Mouse (Mus musculus) spleen, adult 12 weeks (tissue): Measurements from ENCODE around the gene Fpgs.

ENCODE experiments used
- DNase-seq: peaks from one replicate; pipeline ENCODE4 v3.0.0; 2022; ENCODE audit warnings: low spot score

The Fpgs gene

DNA sequence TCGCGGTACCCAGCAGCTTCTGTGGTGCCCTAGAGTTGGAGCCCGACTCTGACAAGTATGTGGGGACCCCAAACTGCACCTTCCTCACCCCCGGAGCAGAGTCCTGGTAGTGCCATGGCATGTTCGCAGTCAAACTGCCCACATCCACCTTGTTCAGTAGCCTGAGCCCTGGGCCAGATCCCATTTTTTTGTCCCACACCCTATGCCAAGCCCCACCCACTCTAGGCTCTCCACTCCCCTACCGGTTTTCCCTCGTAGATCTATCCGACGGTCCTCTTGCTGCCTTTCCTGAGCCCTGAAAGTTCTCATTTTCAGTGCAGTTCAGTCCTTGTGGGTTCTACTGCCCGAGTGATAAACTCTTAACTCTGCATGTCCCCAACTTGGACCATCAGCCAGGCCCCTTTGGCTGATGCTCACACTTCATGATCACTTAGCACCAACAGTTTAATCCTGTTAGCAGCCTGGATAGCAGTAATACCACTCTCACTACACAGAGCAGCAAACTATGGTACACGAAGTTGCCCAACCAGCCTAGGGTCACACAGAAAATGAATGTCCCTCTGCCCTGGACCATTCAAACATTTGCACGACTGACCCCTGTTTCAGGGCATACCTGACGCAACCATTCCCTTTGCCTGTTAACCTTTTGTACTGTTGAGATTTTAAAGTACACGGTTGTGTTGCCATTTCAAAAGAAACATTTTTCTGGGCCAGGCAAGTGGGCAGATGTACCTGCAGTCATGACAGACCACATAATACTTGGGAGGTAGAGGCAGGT, 2.8 kb downstream of the Fpgs start:
- no peak for DNase-seq

DNA sequence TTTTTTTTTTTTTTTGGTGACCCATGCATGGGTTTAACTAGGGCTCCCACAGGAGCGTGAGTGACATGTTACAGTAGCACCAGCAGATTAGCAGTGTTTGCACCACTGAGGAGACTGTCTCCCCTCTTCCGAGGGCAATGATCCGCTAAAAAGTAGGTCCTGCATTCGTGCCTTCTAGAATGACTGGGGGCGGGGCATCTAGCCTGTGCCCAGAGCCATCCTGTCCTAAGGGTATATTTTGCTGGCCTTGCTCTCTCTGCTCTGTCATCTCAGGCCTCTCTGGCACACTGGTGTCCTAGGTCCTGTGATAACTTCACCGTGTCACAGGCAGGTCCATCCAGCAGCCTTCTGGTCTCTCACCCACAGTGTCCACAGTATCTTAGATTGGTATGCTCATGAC, 4.3 kb downstream of the Fpgs start:
- no peak for DNase-seq

DNA sequence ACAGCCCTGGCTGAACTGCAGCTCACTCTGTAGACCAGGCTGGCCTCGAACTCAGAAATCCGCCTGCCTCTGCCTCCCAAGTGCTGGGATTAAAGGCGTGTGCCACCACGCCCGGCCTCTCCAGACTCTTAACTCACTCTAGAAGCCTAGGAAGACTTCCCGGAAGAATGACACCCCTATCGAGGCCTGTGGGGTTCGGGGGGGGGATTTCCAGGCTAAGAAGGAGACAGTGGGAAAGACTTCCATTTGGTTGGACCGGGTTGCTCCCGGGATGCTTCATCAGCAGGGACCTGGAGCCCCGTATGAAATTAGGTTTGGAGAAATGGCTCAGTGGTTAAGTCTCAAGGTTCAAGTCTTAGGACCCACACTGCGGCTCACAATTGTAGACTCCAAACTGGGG, 9.3 kb downstream of the Fpgs start:
- no peak for DNase-seq

DNA sequence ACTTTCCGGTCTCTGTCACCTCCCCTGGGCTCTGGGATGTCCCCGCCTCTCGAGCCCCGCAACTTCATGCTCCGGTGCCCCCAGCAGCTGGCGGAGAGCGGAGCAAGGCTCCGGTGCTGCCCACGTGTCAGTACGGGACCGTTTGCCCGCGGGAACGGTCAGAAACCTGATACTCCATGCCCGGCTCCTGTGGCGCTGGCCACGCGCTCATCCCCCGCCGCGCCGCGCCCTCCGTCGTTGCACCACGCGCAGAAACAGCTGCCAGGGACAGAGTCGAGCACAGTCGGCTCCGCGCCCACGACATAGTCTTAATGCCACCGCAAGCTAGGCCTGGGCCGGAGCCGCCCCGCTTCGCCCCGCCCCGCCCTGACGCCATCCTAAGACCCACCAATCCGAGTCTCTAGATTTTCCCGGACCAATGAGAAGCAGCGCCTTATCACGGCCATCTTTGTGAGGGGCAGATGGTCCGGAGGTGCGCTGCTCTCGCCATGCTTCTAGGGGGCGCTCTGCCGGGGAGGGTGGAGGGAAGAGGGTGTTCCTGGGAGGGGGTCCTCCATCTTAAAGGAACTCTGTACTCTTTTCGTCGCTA, 10.0 kb downstream of the Fpgs start:
- DNase-seq = peak; percentile 81

DNA sequence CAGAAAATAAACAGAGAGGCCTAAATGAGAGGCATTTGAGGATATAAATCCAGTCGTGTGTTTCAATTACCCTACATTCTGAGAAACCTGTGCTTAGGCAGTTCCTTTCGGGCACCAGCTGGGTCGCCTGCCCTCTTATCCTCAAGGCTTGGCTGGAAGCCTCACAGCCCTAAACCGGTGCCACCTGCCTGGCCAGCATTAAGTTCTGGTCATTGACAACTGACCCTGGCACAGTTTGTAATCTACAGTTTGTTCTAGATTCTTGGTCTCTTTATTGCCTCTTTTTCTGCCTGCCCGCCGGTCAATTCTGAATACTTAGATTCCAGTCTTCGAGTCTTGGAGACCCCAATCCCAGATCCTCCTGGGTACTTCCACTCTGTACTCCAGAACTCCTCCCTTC, 10.7 kb downstream of the Fpgs start:
- DNase-seq = no peak

DNA sequence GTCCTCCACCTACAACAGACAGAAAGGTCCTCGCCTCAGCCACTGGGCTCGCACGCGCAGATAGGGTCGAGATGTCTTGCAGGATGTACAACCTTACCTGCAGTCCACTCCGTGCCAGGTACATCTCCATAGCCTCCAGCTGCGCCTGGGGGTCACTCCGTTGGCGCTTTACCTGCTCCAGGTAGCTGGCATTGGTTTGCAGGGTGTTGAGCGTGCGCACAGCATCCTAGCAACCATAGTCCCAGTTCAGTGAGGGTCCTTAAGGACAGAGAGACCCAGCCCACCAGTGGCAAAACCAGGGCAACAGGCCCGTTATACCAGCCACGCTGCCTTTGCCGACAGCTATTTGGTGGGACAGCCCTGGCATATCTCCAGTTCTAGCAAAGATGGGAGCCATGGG, 11.4 kb downstream of the Fpgs start:
- DNase-seq = no peak

- DNase-seq = no peak
Observed at GRCm38 (mm10) chr2:32691041-32691440, 12.9 kb downstream of the Fpgs start.

DNA sequence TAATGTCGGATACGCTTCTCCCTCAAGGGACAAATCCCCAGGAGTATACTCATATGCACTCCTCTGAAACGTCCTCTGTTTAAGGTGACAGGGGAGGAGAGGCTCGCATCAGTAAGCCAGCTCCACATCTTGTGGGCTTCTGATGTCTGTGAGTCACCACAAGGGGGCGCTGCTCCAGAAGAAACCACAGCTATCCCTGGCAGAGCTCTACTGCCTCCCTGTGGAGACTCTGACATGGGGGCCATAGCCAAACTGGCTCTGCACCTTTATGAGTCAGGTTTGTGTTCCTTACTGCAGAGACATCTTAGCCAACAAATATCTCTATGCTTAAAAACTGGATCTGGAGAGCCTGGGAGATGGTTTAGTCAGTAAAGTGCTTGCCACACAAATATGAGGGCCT, 14.5 kb downstream of the Fpgs start:
- DNase-seq = peak; percentile 75

GRCm38 (mm10) chr2:32687562-32687961, 16.4 kb downstream of the Fpgs start:
- DNase-seq = no peak

DNA sequence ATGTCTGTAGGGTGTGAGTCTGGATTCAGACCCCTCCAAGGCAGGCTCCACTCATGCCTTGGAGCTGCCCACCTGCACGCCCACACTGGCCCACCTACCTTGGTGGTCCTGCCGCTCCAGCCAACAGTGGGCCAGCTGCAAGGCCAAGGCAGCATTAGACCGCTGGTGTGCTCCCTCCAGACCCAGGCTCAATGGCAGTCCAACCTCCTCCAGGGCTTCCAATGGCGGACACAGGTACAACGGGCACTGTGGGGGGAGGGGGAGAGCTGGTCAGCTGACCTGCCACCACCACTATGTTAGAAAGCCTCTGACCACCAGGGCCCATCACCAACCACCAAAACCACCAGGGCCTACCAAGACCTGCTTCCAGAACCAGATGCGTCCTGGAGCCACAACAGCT, 17.3 kb downstream of the Fpgs start:
- DNase-seq = no peak

DNA sequence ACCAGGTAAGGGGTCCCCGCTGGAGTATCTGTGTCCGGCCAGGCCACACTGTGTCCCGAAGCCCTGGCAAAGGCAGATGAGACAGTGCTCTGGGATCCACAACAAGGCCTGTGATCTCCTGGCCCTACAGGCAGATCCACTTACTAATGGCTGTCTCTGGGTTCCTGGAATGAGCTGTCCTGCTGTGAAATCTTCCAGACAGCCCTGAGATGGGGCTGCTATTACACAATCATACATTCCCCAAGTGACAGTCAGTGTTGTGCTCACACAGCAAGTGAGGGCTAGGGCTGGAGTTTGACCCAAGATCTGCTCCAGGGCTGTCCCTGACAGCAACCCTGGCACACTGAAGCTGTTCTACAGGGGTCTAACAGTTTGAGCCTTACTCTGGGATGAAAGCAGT, 18.1 kb downstream of the Fpgs start:
- DNase-seq = no peak

DNA sequence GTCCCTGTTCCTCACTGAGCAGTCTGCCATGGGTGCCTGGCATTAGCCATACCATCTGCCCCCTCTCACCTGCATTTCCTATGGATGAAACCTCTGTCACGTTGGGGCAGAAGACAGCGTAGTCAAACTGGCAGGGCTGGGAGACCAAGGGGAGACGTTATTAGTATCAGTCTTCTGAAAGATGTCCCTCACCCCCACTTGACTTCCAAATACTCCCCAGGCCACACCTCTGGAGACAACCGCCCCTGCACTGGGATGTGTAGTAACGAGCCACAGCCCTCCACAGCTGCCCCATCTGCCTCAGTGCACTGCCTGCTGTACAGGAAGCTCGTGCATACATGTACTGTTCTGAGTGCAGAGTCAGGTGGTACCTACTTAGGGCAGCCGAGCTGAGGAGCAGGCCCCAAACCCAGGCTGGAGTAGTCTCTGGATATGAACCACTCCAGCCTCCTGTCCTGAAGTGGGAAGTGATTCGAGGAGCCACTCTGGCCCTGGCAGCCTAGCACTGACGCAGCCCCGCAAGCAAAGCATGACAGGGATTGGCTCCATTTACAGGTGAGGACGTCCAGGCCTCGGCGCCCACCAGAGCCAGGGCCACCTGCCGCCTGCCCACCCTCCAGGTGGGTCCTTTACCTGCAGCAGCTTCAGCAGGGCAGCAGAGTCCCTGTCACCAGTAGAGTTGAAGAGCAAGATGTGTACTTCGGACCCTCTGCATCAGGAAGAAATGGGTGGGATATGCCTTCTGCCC, 19.1 kb downstream of the Fpgs start:
- no peak for DNase-seq

GRCm38 (mm10) chr2:32683701-32684100, 20.2 kb downstream of the Fpgs start:
- no peak for DNase-seq

- no peak for DNase-seq
Observed at GRCm38 (mm10) chr2:32682721-32683417, 21.1 kb downstream of the Fpgs start.

DNA sequence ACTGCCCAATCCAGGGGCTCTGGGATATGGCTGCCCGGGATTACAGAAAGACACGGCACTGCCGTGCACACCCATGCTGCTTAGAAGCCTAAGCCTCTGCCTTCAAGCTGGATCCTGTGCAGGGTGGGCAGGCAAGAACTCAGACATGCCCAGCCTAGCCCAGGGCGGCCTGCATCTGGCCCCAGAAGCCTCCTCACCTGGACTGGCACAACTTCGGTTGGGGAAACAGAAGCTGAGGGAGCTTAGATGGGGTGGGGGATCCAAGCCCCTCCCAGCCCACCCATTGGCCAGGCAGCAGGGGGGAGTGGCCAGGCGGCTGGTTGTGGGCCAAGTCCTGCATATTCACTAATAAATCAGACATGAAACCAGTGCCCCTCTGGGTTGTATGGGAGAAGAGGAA, 22.2 kb downstream of the Fpgs start:
- no peak for DNase-seq

DNA sequence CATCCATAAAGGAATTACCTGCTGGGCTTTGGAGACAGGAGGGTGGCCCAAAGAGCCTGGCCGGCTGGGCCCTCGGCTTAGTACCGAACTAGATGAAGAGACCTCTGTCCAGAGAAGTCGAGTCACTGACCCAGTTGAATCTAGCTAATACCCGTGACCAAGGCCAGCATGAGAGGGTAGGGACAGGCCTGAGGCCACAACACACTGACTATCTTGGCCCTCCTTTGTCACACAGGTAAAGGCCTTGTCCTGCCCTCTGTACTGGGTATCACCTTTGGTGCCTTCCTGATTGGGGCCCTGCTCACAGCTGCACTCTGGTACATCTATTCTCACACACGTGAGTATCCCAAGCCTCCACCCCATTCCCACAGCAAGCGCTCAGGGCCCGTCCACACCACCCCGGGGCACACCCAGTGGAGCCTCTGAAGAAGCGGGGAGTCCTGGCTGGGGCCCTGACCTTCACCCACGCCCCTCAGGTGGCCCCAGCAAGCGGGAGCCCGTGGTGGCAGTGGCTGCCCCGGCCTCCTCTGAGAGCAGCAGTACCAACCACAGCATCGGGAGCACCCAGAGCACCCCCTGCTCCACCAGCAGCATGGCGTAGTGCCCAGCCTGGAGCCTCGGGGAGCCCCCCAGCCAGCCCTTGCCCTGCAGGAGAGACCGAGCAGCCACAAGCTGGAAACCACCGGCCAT, 22.8 kb downstream of the Fpgs start:
- DNase-seq = no peak

DNA sequence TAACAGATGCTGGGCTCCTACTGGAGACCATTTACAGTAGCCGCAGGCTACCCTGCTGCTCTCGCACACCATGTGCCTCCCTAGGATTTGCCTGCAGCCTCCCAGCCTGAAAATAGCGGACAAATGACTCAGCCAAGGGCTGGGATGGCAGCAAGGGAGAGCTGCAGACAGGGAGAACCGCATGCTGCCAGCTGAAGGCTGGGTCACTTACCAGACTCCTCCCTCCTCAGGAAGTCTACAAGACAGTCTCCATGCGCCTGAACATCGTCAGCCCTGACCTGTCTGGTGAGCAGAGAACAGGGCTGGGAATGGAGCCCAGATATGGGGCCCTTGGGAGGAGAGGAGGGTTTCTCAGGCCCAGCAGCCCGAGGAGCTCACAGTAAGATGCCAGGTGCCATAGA, 23.9 kb downstream of the Fpgs start:
- DNase-seq = no peak

- no peak for DNase-seq
Observed at GRCm38 (mm10) chr2:32677683-32678082, 26.3 kb downstream of the Fpgs start.

DNA sequence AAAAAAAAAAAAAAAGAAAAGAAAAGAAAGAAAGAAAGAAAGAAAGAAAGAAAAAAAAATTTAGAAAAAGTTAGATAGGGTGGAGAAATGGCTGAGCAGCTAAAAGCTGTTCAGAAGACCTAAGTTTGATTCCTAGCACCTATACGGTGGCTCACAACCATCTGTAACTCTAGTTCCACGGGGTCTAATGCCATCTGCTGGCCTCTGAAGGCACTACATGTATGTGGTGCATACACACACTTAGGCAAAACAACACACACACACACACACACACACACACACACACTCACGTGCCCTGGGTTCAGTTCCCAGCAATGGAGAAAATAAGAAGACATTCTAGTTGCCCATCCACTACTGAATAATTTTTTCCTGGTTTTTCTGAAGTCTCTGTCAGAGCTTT, 27.1 kb downstream of the Fpgs start:
- no peak for DNase-seq

DNA sequence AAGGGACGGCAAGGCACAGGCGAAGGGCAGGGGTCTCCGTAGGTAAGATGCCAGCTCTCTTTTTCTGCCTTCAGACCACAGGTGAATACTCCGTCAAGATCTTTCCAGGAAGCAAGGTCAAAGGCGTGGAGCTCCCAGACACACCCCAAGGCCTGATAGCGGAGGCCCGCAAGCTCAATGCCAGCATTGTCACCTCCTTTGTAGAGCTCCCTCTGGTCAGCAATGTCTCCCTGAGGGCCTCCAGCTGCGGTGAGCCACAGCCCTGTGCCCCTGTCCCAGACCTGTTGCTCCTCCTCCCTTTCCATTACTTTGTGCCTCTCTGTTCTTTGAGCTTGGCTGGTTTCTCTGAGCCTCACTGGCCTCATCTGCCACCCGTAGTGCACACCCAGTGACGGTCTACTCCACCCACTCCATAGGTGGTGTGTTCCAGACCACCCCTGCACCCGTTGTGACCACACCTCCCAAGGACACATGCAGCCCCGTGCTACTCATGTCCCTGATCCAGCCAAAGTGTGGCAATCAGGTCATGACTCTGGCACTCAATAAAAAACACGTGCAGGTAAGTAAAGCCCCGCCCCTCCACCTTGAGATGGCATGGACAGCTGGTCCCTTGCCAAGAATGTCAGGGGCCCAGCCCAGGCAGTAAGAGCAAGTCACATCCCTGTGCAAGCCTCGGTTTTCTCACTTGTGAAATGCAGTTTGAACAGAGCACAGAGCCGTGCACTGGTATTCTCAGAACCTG, 30.6 kb downstream of the Fpgs start:
- DNase-seq = no peak

DNA sequence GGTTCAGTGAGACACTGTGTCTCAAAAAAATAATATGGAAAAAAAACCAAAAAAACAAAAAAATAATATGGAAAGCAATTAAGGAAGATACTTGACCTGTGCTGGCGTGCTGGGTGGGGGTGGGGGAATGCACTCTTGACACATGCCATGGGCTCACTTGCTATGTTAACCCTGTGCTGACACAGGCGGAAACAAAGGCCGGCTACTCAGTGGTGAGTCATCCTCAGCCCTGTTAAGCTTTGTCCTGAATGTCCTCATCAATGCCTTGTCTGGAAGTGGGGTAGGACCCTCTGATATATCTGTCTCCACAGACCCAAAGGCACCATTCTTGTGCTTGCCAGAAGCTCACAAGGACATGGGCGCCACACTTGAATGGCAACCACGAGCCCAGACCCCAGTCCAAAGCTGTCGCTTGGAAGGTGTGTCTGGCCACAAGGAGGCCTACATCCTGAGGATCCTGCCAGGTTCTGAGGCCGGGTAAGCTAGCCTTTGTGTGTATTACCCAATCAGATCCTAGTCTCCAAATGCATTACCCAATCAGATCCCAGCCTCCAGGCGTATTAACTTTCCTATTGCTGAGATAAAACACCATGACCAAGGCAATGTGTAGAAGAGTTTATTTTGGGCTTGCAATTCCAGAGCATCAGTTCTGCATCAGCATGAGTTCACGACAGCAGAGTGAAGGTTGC, 31.9 kb downstream of the Fpgs start:
- no peak for DNase-seq
